Mouse (Mus musculus): ENCODE results near the gene Hps6.

Gene Hps6

DNA sequence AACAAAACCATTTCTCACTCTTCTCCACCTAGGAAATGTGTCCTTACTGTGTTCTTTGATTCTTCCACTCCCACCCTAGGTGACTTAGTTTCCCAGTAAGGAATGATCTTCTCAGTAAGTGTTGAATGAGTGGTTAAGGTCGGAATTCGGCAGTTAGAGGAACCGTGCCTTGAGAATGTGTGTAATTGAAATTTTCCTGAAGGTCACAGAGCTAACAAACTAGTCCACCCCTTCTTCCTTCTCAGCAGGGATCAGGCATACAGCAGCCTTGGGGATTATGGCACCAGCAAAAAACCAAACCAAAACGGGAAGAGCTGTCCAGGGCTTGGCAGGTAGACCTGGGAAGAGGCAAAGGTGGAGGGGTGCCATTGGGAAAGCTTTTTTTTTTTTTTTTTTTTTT is 45.8 kb downstream of the Hps6 start:
- POLR2A ChIA-PET, result interaction anchor here (0.6 to 6.6 kb wide), 23 partner anchors 10 to 451 kb away, joined by 3 to 275 read pairs (median 5); partner anchors contain the start of genes Gbf1 (in 1 of the 4) and Nolc1 (in 1 of the 4)
- CTCF ChIA-PET, result interaction anchor here (0.5 to 2.1 kb wide), 9 partner anchors 9 to 461 kb away, joined by 3 to 8 read pairs (median 4); no protein-coding TSS in a partner anchor

DNA sequence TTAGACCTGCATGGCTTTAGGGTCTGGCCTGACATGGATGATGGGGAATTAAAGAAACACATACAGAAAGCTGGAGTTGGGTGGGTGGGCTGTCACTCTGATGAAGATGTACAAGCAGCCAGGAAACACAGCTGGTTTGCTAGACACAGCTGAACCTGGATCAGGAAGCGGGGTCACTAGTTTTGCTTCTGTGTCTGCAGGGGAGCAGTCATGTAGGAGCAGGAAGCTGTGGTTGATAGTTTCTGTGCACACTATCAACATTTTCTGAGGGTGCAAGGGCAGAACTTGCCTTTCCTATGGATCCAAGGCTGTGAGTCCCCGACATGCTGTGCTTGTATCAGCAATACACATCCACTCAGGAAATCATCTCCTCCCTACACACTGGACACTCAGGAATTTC is 47.2 kb downstream of the Hps6 start:
- CTCF ChIA-PET, result no interaction called here
- POLR2A ChIA-PET, result interaction anchor here in 3 of 4 experiments (0.6 to 6.6 kb wide), 13 partner anchors 9 to 827 kb away, joined by 3 to 275 read pairs (median 6); no protein-coding TSS in a partner anchor

All from embryonic stem cell, embryonic (primary cell).